Mouse (Mus musculus) retina, embryonic 14.5 days (tissue): ENCODE results near the gene Nol4l.
A peak's percentile ranks its signal among the peaks of the same experiment; 100 is the strongest.

Experiments used
- DNase-seq: peaks from one replicate; pipeline ENCODE4 v3.0.0-alpha.2; 2015; ENCODE audit warnings: low spot score

Gene Nol4l

GRCm38 (mm10) chr2:153529931-153530766 is at the start of gene Nol4l:
Nol4l (minus strand) TSS chr2:153529971.
- peak; percentile 56 for DNase-seq

GRCm38 (mm10) chr2:153577122-153577521 is 47.4 kb upstream of the Nol4l start:
- DNase-seq, result no peak

- no peak for DNase-seq
Measured at GRCm38 (mm10) chr2:153576150-153576549, 46.4 kb upstream of the Nol4l start.

- no peak for DNase-seq
Measured at GRCm38 (mm10) chr2:153575554-153575953, 45.8 kb upstream of the Nol4l start.

- no peak for DNase-seq
Measured at GRCm38 (mm10) chr2:153573101-153573500, 43.3 kb upstream of the Nol4l start.

GRCm38 (mm10) chr2:153568541-153568940 is 38.8 kb upstream of the Nol4l start:
- no peak for DNase-seq

- no peak for DNase-seq
Measured at GRCm38 (mm10) chr2:153568013-153568412, 38.2 kb upstream of the Nol4l start.

- no peak for DNase-seq
Measured at GRCm38 (mm10) chr2:153564343-153564742, 34.6 kb upstream of the Nol4l start.

- no peak for DNase-seq
Measured at GRCm38 (mm10) chr2:153561564-153561963, 31.8 kb upstream of the Nol4l start.

GRCm38 (mm10) chr2:153560664-153561541 is 31.1 kb upstream of the Nol4l start:
- peak; percentile 67 for DNase-seq

- no peak for DNase-seq
Measured at GRCm38 (mm10) chr2:153559613-153560152, 29.9 kb upstream of the Nol4l start.

GRCm38 (mm10) chr2:153558464-153558863 is 28.7 kb upstream of the Nol4l start:
- no peak for DNase-seq

GRCm38 (mm10) chr2:153557259-153557658 is 27.5 kb upstream of the Nol4l start:
- DNase-seq, result no peak

GRCm38 (mm10) chr2:153556208-153556607 is 26.4 kb upstream of the Nol4l start:
- DNase-seq, result peak; percentile 53

- no peak for DNase-seq
Measured at GRCm38 (mm10) chr2:153554543-153554942, 24.8 kb upstream of the Nol4l start.

- DNase-seq, result no peak
Measured at GRCm38 (mm10) chr2:153549486-153549885, 19.7 kb upstream of the Nol4l start.

GRCm38 (mm10) chr2:153548221-153548923 is 18.6 kb upstream of the Nol4l start:
- peak; percentile 49 for DNase-seq

GRCm38 (mm10) chr2:153547633-153548032 is 17.9 kb upstream of the Nol4l start:
- DNase-seq, result no peak

GRCm38 (mm10) chr2:153546972-153547371 is 17.2 kb upstream of the Nol4l start:
- no peak for DNase-seq

GRCm38 (mm10) chr2:153546471-153546870 is 16.7 kb upstream of the Nol4l start:
- DNase-seq, result no peak

- no peak for DNase-seq
Measured at GRCm38 (mm10) chr2:153544771-153545170, 15.0 kb upstream of the Nol4l start.
